Mouse (Mus musculus): ENCODE results near the gene Inava. TPM values are rescaled to one million over a fixed set of nuclear protein-coding genes. Genes with fewer than 3 reads are reported as not detected.

The Inava gene
- polyA plus RNA-seq, 1 experiment from 2014 or later = 4.4 TPM

DNA sequence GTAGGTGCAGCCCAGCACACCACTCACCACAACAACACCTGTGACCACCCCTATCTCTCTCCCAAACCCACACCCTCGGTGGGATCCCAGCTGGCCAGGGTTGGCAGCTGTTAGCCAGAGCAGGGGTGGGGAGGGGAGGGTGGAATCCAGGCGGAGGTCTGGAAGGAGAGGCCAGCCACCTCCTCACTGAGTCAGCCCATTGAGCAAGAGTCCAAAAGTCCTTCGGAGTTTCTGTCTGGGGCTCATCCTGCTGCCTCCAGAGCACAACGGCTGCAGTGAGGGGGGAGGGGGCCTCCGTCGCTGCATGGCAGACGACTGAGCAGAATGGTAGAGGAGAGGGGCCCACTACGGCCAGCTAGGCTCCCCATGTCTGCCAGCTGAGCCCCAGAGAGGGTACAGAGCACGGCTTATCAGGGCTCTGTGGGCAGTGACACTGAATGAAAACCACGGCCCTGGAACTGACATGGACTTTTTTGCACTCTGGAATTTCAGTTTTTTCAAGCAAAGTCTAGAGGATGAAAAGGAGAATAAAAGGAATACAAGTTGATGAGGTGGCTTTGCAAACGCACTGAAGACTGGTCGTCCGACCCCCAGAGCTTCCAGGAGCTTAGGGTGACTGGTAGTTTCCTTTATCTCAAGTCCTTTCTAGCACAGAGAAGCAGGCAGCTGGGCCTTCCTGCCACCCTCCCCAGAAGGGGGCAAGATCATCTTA, 5.6 kb downstream of the Inava start:
- H3K9me3 ChIP-seq = no peaks in the 10 kb centered on the region
- H3K27ac ChIP-seq (replicated peaks) = no peak overlapping the region
- H3K4me2 ChIP-seq (replicated peaks) = no peak overlapping the region
- no peaks in the 10 kb centered on the region for H3K36me3 ChIP-seq
- H3K27me3 ChIP-seq = no peaks in the 10 kb centered on the region
- WGBS = 7% methylated on average over 13 of the region's 13 CpGs
- H3K4me1 ChIP-seq = peaks cover 54% of the 10 kb centered on the region
- H3K9ac ChIP-seq (replicated peaks) = no peak overlapping the region
- no peak for ATAC-seq (replicated peaks)
- H3K4me3 ChIP-seq = no peak overlapping the region

DNA sequence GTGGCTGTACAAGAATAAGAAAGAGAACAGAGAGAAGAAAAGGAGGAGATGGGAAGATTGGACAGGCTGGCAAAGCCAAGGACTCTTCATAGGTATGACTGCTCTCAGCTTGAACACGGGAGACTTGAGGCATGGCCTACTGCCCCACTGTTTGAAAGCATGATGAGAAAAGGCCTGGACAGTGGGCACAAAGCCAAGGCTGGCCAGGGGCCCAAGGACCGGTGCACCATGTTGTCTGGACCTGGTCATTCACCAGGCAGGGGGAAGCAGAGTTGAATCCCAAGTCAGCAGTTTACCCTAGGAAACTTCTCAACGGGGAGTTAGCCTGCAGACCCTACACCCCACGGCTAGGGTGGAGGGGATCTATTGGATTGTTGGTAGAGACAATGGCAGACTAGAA, 6.2 kb downstream of the Inava start:
- no peaks in the 10 kb centered on the region for H3K27me3 ChIP-seq
- no peak overlapping the region for H3K9ac ChIP-seq (replicated peaks)
- ATAC-seq (replicated peaks) = no peak
- H3K4me1 ChIP-seq = peaks cover 48% of the 10 kb centered on the region
- no peak overlapping the region for H3K27ac ChIP-seq (replicated peaks)
- no peaks in the 10 kb centered on the region for H3K36me3 ChIP-seq
- H3K9me3 ChIP-seq = no peaks in the 10 kb centered on the region
- no peak overlapping the region for H3K4me3 ChIP-seq
- 58% methylated on average over 4 of the region's 4 CpGs for WGBS
- H3K4me2 ChIP-seq (replicated peaks) = no peak overlapping the region

- no peak for ATAC-seq (replicated peaks)
- H3K4me1 ChIP-seq = peaks cover 35% of the 10 kb centered on the region
- H3K27ac ChIP-seq (replicated peaks) = no peak overlapping the region
- H3K4me2 ChIP-seq (replicated peaks) = no peak overlapping the region
- H3K27me3 ChIP-seq = no peaks in the 10 kb centered on the region
- H3K36me3 ChIP-seq = no peaks in the 10 kb centered on the region
- H3K9ac ChIP-seq (replicated peaks) = no peak overlapping the region
- H3K9me3 ChIP-seq = no peaks in the 10 kb centered on the region
- WGBS = 98% methylated on average over 8 of the region's 8 CpGs
- H3K4me3 ChIP-seq = no peak overlapping the region
These were observed 7.4 kb downstream of the Inava start for GRCm38 (mm10) chr1:136226626-136227025.

GRCm38 (mm10) chr1:136225846-136226245, 8.2 kb downstream of the Inava start:
- no peaks in the 10 kb centered on the region for H3K36me3 ChIP-seq
- no peaks in the 10 kb centered on the region for H3K9me3 ChIP-seq
- no peaks in the 10 kb centered on the region for H3K27me3 ChIP-seq
- H3K27ac ChIP-seq (replicated peaks) = no peak overlapping the region
- no peak for ATAC-seq (replicated peaks)
- no peak overlapping the region for H3K4me3 ChIP-seq
- peaks cover 28% of the 10 kb centered on the region for H3K4me1 ChIP-seq
- 94% methylated on average over 8 of the region's 8 CpGs for WGBS
- H3K9ac ChIP-seq (replicated peaks) = no peak overlapping the region
- no peak overlapping the region for H3K4me2 ChIP-seq (replicated peaks)

DNA sequence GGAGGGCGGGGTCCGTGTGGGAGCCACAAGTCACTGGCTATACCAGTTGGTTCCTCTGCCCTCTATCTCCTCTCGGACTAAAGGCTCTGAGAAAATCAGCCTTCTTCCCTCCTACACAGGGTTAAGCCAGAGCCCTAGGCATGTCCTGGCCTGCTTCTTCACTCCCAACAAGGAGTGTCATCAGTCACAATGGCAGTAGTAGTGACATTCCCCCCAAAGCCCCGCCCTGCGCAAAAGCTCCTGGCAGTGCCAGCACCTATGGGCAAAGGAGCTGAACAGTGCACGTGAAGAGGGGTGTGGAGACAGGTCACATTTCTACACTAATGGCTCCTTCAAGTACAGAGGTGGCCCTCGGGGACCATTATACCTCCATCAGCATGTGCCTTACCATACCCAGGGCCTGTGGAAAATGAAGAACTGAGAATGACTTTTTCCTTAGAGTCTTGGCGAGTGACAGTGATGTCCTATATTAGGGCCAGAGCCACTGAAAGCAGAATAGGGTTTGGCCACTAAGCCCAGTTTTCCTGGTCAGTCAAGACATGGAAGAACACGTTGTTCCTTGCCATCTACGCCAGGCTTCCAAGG, 10.2 kb downstream of the Inava start:
- Histone ChIP-seq H3K27me3 (no peaks in the 10 kb centered on the region), H3K9ac (replicated peaks) (no peak overlapping the region), H3K27ac (replicated peaks) (no peak overlapping the region), H3K9me3 (no peaks in the 10 kb centered on the region), H3K36me3 (peaks cover 6% of the 10 kb centered on the region; the same call in 1 of the 2 replicates), H3K4me2 (replicated peaks) (no peak overlapping the region), H3K4me3 (no peak overlapping the region), H3K4me1 (peaks cover 10% of the 10 kb centered on the region)
- ATAC-seq (replicated peaks) = no peak
- 93% methylated on average over 10 of the region's 10 CpGs for WGBS

- 93% methylated on average over 10 of the region's 10 CpGs for WGBS
- no peak overlapping the region for H3K4me2 ChIP-seq (replicated peaks)
- no peaks in the 10 kb centered on the region for H3K9me3 ChIP-seq
- no peaks in the 10 kb centered on the region for H3K4me1 ChIP-seq
- no peak overlapping the region for H3K4me3 ChIP-seq
- H3K9ac ChIP-seq (replicated peaks) = no peak overlapping the region
- H3K36me3 ChIP-seq = peaks cover 7% of the 10 kb centered on the region; the same call in 1 of the 2 replicates
- H3K27ac ChIP-seq (replicated peaks) = no peak overlapping the region
- H3K27me3 ChIP-seq = no peaks in the 10 kb centered on the region
- no peak for ATAC-seq (replicated peaks)
These were observed 11.7 kb downstream of the Inava start for GRCm38 (mm10) chr1:136222386-136222785.

DNA sequence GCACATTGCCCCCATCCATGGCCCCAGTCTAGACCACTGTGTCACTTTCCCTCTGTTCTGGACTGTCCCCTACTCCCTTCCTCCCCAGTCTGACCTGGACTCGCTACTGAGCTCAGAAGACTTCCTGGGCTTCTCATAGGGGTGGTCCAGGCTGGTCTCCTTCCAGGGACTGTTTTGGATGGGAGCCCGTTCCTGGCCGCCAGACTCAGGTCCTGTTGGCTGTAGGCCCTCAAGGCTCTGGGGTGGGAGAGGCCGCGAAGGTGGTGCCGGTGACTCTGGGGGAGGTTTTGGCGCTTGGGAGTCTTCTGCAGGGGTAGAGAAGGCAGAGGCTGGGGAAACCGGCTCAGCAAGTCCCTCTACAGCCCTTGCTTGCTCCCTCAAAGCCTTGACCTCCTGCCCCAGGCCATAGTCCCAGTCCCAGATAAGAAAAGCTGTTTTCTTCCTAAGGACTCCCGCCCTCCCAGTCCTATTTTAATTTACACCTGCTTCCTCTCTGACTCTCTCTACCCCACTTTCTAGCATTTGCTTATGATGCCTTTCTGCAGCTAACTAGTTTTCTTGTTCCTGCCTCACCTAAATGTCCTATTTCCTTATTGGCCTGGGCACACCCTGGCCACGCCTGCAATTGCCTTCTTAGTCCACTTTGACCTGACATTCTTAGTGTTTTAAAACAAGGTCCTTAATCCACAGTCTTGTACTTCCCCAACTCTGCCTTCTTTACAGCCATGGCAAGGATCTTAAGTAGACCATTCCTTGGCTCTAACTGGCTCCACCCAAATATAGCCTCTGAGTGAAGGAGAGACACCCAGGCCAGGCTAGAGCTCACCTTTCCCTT, 13.8 kb downstream of the Inava start:
- H3K9ac ChIP-seq (replicated peaks) = no peak overlapping the region
- no peaks in the 10 kb centered on the region for H3K27me3 ChIP-seq
- H3K4me1 ChIP-seq = no peaks in the 10 kb centered on the region
- no peak overlapping the region for H3K4me2 ChIP-seq (replicated peaks)
- no peaks in the 10 kb centered on the region for H3K9me3 ChIP-seq
- 80% methylated on average over 10 of the region's 10 CpGs for WGBS
- no peak for ATAC-seq (replicated peaks)
- H3K27ac ChIP-seq (replicated peaks) = no peak overlapping the region
- H3K36me3 ChIP-seq = peaks cover 20% of the 10 kb centered on the region; the same call in 1 of the 2 replicates
- H3K4me3 ChIP-seq = no peak overlapping the region

GRCm38 (mm10) chr1:136214304-136214703, 19.8 kb downstream of the Inava start:
- no peaks in the 10 kb centered on the region for H3K9me3 ChIP-seq
- 78% methylated on average over 15 of the region's 15 CpGs for WGBS
- H3K4me2 ChIP-seq (replicated peaks) = no peak overlapping the region
- peaks cover 17% of the 10 kb centered on the region; the same call in 1 of the 2 replicates for H3K36me3 ChIP-seq
- ATAC-seq (replicated peaks) = no peak
- no peak overlapping the region for H3K9ac ChIP-seq (replicated peaks)
- H3K4me1 ChIP-seq = no peaks in the 10 kb centered on the region
- H3K27me3 ChIP-seq = no peaks in the 10 kb centered on the region
- no peak overlapping the region for H3K27ac ChIP-seq (replicated peaks)
- no peak overlapping the region for H3K4me3 ChIP-seq

- peaks cover 15% of the 10 kb centered on the region; the same call in 1 of the 2 replicates for H3K36me3 ChIP-seq
- H3K9me3 ChIP-seq = no peaks in the 10 kb centered on the region
- no peaks in the 10 kb centered on the region for H3K27me3 ChIP-seq
- no peak within 1 kb of the TSS for H3K4me3 ChIP-seq
- no peaks in the 10 kb centered on the region for H3K4me1 ChIP-seq
- WGBS = 36% methylated on average over 3 of the region's 3 CpGs
- no peak within 1 kb of the TSS for H3K27ac ChIP-seq (replicated peaks)
- H3K9ac ChIP-seq (replicated peaks) = no peak within 1 kb of the TSS
- H3K4me2 ChIP-seq (replicated peaks) = no peak within 1 kb of the TSS
- peak; percentile 57 for ATAC-seq (replicated peaks)
These were observed 21.3 kb downstream of the Inava start, which contains the start of gene Mroh3 for GRCm38 (mm10) chr1:136212803-136213202. TSS of gene Mroh3 (minus strand) at chr1:136212828.

- H3K9ac ChIP-seq (replicated peaks) = no peak overlapping the region
- H3K4me1 ChIP-seq = no peaks in the 10 kb centered on the region
- H3K4me3 ChIP-seq = no peak overlapping the region
- H3K36me3 ChIP-seq = no peaks in the 10 kb centered on the region
- no peak overlapping the region for H3K4me2 ChIP-seq (replicated peaks)
- no peaks in the 10 kb centered on the region for H3K9me3 ChIP-seq
- H3K27ac ChIP-seq (replicated peaks) = no peak overlapping the region
- H3K27me3 ChIP-seq = no peaks in the 10 kb centered on the region
- ATAC-seq (replicated peaks) = no peak
- 96% methylated on average over 5 of the region's 5 CpGs for WGBS
These were observed 44.0 kb downstream of the Inava start for GRCm38 (mm10) chr1:136190033-136190432.

GRCm38 (mm10) chr1:136179511-136180001, 54.5 kb downstream of the Inava start:
- H3K27ac ChIP-seq (replicated peaks) = peak overlapping the region; percentile 52
- peak; percentile 36; the same call in 1 of the 2 replicates for ATAC-seq (replicated peaks)

GRCm38 (mm10) chr1:136178741-136179140, 55.3 kb downstream of the Inava start:
- 78% methylated on average over 6 of the region's 6 CpGs for WGBS
- H3K4me2 ChIP-seq (replicated peaks) = no peak overlapping the region

More at GRCm38 (mm10) chr1:136179511-136180001, 54.5 kb downstream of the Inava start:
- Histone ChIP-seq H3K9me3 (no peaks in the 10 kb centered on the region), H3K4me3 (no peak overlapping the region), H3K27me3 (no peaks in the 10 kb centered on the region), H3K9ac (replicated peaks) (no peak overlapping the region), H3K4me2 (replicated peaks) (no peak overlapping the region), H3K36me3 (peaks cover 28% of the 10 kb centered on the region), H3K4me1 (peaks cover 12% of the 10 kb centered on the region; the same call in 1 of the 2 replicates)
- WGBS = 56% methylated on average over 2 of the region's 2 CpGs

More at GRCm38 (mm10) chr1:136178741-136179140, 55.3 kb downstream of the Inava start:
- no peak overlapping the region for H3K4me3 ChIP-seq
- H3K9ac ChIP-seq (replicated peaks) = no peak overlapping the region
- H3K4me1 ChIP-seq = peaks cover 18% of the 10 kb centered on the region; the same call in 1 of the 2 replicates
- H3K36me3 ChIP-seq = peaks cover 36% of the 10 kb centered on the region
- ATAC-seq (replicated peaks) = no peak
- H3K27ac ChIP-seq (replicated peaks) = peak overlapping the region; percentile 35; the same call in 1 of the 2 replicates
- H3K9me3 ChIP-seq = no peaks in the 10 kb centered on the region
- H3K27me3 ChIP-seq = no peaks in the 10 kb centered on the region
